Mouse (Mus musculus) inflammation-experienced regulatory T-cells, adult 6 months (primary cell): ENCODE results near the gene Map4k4. TPM values are rescaled to one million over a fixed set of nuclear protein-coding genes. Genes with fewer than 3 reads are reported as not detected.
A peak's percentile ranks its signal among the peaks of the same experiment; 100 is the strongest.

Experiments used
- ATAC-seq: one replicate; pipeline ENCODE4 v1.8.0; 2017
- polyA plus RNA-seq, 3 experiments: library from polyadenylated mRNA; unstranded; fragments of 100-300 nt; shearing (Covaris generic); gene quantifications; one replicate each; pipeline ENCODE4 v1.2.1; 2017

The Map4k4 gene
- polyA plus RNA-seq, 3 experiments from 2014 or later: 16.0 to 44.7 (median 36.6) TPM

DNA sequence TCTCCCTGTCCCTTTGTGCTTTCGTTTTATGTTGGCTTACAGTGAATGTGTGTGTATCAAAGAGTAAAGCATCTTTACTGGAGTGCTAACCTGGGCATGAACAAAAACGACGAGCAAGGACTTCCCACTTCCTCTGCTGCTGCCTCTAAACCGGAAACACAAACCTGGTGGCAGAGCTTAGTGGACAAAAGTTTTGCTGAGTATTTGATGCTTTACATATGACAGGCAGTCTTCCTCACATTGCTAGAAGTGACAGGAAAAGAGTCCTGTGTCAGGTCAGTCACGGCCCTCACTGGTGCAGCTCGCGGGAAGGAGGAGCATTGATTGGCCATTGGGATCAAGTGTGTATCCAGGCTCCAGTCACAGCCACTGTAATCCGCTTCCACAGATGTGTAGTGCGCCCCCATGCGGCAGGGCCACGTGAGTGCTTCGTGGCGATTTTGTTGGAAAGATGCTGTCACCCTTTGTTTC lies 35.7 kb downstream of the Map4k4 start:
- ATAC-seq: peak; percentile 85

DNA sequence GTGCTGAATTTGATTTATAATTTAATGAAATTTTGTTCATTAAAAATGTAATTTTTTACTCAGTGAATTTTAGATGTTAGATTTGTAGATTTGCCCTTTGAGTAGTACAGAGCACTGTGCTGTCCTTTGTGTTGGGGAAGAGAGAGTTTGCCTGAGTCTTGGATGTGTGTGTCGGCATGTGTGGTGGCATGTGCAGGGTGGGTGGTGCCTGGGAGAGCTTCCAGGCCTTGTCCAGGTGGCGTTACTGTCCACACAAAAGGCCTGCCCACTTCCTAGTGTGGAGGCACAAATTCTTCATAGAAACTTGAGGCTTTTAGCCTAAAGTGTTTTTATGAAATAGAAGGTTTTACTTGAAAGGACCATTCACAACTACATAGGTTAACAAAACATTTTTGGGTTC lies 36.2 kb downstream of the Map4k4 start:
- no peak for ATAC-seq

DNA sequence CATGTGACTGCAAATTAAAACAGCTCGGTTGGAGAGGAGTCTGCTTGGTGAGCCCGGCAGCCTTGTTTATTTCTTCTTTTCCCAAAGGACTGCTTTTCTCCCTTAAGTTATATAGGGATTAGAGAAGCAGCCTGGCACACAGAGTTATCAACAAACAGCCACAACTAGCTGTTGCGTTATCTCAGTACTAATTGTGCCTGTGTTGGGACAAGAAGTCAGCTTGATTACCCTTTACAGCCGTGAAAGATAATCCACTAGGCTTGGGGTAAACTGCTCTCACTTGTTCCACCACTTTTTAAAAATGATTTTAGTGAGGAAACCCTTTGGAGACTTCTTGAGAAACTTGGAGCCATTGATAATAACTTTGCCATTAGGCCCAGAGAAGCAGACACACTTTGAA lies 36.9 kb downstream of the Map4k4 start:
- no peak for ATAC-seq

DNA sequence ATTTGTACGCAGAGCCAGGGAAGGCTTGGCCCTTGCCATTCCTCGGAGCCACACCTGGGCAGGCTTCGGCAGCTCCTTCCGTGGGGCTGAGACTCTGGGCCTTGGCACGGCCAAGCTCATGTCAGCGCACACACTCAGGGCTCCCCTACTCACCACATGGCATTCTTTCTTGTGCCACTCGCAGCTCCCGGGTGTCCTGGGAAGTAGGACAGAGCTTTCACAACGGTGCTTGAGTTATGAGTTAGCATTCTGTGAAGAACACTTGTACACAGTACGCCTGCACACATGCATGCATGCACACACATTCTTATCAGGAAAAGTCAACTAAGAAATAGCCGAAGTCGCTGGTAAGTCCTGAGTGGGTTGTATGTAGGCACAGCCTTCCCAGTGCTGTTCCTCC lies 38.7 kb downstream of the Map4k4 start:
- no peak for ATAC-seq

DNA sequence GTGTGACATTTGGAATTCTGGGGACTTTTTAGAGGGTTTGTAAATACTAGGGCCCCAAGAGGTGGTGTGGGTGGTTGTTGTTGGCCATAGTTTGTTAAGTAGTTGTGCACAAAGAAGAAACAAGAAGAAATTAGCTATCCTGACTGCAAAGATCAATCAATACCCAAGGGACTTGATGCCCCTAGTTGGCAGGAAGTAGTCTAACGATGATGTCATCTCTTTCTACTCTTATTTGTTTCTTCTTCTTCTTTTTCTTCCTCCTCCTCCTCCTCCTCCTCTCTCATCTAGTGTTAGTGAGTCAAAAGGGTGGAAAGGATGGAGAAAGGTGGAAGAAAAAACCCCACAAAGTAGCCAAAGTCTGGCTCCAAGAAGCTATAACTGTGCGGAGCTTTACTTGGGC lies 39.6 kb downstream of the Map4k4 start:
- ATAC-seq: no peak

DNA sequence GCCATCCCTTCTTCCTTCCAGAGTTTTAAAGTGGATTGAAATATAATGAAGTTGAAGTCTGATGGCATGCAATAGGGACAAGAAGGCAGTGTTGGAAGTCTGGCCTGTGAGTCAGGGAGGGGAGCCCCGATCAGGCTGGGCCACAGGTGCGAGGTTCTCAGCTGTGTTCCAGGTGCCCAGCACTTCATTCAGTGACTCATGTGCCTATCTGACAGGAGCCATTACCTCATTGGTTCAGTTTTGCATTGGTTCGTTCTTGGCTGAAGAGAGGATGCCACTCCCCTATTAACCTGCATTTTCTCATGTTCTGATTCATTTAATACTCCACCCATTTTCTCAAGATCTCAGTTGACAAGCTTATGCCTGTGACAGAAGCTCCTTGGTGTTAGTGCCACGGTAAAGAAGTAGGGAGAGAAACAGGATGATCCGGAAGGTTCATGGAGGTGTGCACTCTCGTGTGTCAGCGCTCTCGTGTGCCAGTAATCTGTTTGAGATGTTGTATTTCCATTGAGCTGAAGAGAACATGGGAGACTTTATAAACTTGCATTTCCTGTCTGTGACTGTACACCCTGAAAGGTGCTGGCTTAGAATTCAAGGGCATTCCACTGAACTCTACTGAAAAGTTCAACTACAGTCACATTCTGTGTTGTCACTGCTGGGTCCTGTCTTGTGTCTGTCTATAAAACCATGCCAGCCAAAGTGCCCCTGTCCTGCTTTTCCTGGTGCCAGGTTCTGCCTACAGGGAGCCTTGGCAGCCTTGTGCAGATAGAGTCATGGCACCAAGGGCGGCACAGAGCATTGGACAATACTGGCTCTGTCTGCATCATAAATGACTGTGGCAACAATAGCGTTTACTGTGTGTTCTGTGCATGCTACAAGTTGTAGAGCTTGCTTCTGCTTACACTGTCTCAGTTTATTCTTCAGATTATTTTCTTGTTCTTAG lies 40.8 kb downstream of the Map4k4 start:
- ATAC-seq: peak; percentile 57

DNA sequence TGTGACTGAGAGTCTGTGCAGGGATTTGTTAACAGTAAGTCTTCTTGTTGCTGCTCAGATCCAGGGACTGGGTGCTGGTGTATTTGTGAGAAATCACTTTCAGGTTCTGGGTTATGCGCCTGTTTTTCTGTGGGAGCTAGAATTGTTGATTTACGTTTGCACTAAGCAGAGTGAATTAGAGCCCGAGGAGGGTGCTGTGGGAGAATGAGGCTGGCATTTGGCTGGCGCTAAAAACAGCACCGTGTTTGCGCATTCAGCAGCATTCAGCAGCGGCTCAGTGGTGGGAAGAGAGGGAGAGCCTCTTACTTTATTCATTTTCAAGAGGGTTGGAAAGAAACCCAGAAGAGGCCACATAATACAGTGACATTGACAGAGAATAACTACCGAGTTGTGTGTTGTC lies 42.2 kb downstream of the Map4k4 start:
- ATAC-seq: no peak

DNA sequence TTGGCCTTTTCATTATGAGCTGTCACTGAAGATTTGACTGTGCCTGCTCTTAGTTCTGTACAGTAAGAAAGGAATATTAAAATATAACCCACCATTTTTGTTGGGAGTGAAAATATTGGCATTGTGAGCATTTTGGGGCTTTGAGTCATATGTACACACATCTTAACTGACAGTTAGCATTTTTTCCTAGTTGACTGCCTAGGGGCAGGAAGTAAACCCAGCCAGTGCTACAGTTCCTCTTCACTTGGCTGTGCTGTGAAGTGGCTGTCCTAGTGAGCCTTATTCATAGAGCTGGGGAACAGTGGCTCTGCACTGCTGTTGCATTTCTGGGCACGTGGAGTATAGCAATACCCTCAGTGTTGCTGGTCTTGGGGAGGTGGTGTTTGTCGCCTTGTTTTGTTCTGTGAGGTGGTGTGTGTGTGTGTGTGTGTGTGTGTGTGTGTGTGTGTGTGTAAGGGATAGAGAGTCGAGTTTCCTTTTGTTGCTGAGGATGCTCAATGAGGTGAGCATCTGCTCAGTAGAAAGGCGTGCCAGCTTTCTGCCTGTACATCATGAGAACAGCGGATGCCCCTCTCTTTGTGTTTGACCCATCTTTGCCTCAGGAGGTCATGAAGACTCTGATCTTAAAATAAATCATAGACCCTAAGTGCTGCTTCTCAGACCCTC lies 43.7 kb downstream of the Map4k4 start:
- ATAC-seq: peak; percentile 26

DNA sequence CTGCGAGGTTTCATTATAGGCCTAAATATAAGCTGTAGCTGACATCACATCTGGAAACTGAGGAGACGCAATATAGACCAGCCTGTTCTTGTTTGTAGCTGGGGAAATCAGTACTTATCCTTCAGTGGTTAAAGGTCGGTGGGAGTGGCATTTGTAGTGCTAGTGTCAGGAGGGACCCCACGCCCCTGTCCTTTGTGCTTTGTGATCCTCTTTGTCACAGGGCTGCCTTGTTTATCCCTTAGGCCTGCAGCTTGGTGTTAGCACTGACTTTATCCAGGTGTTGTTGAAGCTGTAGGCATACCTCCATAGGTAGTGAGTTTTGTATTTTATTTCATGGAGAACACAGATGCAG lies 44.2 kb downstream of the Map4k4 start:
- ATAC-seq: no peak

DNA sequence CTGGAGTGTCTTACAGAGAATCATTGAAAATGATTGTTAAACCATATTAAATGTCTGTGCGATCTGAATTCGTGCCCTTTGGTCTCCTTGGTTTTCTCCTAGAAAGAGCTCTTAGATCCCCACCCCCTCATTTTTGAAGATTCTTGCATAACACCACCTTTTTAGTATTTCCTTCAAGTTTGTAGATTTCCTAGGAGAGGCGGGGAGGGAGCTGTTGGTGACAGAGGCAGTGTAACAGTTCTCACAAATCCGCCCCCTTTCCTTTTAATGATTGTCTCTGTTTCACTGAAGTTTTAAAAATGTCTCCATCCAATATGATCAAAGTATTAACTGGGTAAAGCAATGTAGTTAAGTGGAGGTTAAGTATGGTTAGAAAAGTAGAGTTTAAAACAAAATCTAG lies 45.7 kb downstream of the Map4k4 start:
- ATAC-seq: no peak

DNA sequence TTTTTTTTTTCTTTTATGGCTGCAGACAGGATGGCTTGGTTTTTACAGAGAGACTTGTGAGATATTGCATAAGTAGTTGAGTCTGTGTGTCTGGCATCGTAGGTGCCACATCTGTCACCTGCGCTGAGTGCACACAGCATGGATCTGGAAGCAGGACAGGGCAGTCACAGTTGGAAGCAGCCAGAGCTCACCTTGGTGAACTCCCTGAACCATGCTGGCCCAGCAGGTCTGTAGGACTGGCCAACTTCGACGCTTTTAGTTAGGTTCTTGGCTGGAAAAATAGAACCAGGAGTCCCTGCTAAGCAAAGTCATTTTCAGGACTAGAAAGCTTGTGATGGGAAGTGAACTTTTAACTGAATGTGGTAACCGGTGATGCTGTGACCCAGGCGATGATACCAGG lies 46.5 kb downstream of the Map4k4 start:
- ATAC-seq: no peak

DNA sequence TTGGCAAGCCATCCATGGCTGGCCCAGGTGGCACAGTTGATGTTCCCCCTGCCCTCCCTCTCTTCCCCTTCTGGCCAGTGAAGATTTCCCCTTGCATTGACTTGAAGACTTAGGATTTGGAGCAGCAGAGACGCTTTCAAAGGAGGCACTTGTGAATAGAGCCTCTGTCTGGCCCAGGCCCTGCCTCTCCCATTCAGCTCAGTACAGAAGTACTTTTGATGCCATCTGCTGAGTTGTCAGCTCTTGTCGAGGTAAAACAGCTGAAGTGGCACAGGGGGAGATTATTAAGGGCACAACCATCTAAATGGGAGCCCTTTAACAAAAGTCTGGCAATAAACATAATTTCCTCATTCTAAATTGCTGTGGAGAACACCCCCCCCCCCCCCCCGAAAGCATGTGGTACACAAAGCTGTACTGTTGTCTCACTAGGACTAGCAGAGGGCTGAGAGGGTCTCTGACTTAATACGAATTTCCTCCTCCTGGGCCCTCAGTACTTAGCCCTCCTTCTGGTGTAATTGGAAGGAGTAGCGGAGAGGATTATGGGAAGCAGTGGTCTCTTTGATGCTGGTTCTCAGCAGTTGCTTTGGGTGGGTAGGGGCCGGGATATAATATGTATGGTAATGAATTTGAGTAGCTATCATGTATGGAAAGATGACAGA lies 47.1 kb downstream of the Map4k4 start:
- ATAC-seq: no peak

DNA sequence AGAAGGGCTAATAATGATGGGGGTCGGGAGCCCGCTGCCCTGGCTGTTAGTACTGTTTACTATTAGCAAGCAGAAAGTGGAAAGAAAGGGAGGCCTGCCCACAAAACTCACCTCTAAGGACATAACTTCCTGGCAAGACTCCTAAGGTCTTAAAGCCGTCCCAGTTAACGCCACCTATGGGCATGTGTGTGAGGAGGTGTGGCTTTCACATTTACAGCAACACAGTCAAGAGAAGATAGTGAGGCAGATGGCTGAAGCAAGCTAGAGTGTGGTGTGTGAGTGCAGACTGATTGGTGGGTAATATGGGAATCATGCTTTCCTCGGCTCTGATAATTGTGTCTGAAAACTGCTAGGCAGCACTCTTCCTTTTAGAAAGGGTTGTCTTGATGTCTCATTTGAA lies 48.5 kb downstream of the Map4k4 start:
- peak; percentile 76 for ATAC-seq

DNA sequence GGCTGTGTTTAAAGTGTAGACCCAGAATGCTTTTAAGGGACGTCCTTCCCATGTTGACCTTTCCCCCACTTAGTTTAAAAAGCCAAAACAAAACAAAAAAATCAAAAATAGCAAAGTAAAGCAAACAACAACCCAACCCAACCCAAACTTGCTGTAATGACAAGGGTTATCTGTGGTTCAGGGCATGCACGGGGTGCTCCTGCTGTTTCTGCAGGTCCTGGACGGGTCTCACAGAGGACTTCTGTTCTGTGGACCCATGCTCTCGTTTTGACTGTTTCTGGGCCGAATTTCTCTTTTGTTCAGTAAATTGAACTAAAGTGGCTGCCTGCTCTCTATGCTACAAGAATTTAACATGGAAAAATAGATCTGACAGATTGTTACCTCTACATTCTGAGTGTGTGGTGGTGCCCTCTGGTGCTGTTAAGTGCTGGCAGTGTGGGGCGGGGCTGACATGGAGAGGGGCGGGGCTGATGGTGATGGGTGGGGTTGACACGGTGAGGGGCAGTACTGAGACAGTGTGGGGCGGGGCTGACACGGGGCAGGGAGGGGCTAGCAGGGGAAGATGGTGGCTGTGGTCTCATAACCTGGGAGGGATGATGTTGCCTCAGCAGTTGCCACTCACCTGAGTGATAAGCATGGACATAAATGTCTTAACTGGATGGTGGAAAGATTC lies 49.2 kb downstream of the Map4k4 start:
- ATAC-seq: peak; percentile 14

DNA sequence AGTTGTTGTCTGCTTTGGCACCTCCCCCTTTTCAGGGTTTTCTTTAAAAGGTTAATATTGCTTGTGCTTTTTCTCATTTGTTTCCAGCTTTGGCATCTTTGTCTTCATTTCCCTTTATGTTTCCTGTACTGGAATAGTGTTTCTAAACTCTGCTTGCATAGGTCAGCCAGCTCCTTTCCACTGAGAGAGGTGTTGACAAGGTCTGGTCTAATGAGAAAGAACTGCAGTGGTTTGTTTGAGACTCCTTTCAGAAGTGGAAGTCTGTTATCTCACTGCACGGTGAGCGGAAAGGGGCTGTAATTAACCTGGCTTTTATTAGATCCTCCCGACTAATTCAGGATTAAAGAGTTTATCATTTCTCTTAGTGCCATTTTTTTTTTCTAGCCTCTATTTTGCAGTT lies 49.9 kb downstream of the Map4k4 start:
- ATAC-seq: no peak

DNA sequence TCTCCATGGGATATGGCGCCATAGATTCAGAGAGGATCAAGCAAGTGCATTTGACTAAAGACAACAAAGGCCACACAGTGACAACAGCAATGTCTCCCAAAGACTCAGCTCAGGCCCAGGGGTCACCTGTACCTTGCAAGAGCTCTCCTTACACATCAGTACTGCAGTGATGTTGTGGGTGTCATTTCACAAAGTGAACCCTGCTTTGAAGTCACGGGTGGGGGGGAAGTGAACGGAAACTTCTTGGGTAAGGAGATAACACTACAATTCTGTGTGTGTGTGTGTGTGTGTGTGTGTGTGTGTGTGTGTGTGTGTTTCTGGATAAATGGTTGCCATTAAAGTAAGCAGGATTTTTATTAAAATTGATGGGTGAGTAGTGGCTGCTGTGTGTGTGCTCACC lies 53.9 kb downstream of the Map4k4 start:
- peak; percentile 69 for ATAC-seq

DNA sequence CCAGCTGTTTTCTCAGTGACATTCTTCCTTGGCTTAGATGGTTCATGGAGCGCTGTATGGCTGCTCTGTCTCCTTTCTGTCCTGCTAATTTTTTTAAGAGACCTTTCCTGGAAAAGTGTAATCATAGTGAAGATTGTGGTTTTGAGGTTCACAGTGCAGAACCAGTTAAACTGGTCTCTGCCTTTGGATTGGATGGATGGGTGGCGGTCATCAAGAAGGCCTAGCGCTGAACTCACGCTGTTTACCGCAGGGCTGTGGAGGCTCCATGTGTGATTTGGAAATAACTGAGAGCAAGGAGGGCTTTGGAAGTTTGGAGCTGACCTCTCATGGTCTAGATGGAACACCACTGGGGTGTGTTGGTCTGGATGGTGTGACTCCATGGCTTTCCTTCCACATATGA lies 56.0 kb downstream of the Map4k4 start:
- no peak for ATAC-seq

DNA sequence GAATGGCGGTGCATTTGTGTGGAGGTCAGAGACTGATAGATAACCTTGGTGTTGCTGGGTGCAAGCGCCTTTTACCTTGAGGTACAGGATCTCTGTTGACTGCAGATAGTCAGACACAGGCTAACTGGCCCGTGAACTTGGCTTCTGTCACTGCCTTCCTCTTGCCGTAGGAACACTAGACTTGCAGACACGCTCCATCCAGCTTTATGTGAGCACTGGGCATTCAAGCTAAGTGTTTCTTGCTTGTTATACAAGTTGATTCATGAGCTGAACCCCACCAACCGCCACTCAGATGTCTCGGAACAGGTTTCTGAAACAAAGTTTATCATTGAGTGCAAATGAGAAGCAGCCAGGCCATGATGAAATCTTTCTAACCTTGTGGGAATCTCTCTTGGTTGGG lies 57.3 kb downstream of the Map4k4 start:
- no peak for ATAC-seq

DNA sequence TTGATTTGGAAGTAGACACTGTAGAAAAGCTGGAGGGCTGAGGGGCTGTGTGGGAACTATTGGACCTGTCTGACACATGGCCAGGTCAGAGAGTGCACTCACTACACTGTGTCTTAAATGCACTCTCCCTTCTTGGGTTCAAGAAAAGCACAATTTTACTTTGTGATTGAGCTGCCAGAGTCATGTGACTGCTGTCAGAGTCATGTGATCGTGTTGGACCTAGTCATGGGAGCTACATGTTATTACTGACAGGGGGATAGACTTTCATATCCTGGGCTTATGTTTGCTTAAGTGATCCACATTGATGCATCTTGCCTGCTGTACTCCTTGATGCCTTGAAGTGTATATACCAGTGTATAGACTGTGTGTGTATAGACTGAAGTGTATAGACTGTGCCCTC lies 59.9 kb downstream of the Map4k4 start:
- peak; percentile 20 for ATAC-seq

DNA sequence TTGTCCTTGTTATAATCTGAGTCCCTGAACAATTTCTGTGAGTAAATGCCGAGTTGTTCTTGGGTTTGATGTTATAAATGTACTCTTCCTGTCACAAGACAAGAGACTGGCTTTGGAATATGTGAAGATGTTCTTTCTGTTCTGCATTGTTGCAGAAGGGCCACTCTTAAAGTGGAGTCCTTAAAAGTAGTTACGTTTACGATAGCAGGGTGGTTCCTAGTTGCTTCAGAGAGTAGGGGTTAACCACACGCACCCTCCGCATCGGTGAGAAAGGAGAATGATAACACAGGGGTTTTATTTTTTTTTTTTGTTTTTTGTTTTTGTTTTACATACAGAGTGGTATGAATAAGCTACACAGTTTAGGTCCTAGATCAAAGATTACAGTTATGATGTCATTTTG lies 60.4 kb downstream of the Map4k4 start:
- ATAC-seq: peak; percentile 15

DNA sequence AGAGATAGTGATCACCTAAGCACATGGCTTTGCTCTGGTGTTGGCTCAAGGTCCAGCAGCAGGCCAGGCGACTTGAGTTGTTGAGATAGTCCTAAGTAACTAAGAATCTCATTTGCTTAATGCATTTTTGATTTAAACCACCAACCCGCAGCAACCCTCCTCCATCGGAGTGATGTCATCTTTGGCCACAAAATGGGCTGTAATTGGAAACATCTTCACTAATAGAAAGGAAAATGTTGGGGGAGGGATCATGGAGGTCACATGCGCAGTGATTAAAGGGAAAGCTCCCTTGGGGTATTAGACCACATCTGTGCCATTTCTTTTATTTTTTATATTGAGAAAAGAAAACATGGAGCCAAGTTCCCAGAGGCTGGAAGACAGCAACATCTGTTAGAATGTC lies 61.6 kb downstream of the Map4k4 start:
- ATAC-seq: no peak

DNA sequence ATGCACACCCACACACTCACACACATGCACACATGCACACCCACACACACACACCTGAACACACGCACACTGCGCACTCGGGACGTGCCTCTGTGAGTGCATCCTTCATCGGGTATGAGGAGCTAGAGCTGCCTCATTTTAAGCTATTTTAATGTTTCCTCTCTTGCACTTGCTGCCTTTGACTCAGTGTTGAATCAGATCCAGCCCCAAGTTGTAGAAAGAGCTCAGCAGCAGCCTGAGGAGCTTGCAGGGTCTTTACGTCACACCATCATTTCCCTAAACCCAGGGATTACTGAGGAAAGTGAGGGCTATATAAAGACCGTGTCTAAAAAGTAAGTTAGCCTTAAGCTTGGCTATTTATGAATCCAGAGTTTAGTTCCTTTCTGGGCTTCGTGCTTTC lies 62.1 kb downstream of the Map4k4 start:
- ATAC-seq: no peak

DNA sequence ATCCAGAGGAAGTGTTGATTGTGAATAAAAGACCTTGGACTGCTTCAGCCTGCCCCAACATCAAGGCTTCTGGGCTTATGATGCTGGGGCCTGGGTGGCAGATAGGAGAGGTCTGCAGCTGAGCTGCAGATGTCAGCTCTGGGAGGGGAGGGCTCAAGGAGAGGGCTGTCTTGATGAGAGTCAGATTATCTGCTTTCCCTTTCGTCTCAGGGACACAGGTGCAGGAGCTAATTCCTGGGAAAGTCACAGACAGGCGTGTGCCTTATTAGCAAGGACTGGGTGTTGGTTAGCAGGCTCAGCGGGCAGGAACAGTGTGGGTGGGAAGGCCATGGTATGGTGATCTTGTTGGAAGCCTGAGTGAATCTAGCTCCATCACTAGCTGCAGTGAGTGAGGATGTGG lies 63.1 kb downstream of the Map4k4 start:
- ATAC-seq: no peak
